Mouse (Mus musculus) lung, embryonic 16.5 days (tissue): ENCODE measurements around the gene Lexm. TPM values are rescaled to one million over a fixed set of nuclear protein-coding genes. Genes with fewer than 3 reads are reported as not detected.
A peak's percentile ranks its signal among the peaks of the same experiment; 100 is the strongest.

Experiments
- ATAC-seq: fragments of 200-750 bp; cut with Nextera tagmentation; 2 replicates; pipeline ENCODE4 v1.8.0; 2017; ENCODE audit warnings: low read depth, mild to moderate bottlenecking, moderate library complexity
- H3K27ac ChIP-seq: fragments of 300-500 bp; sonication (generic); 2 replicates; pipeline ENCODE4 v1.5.1; 2014; ENCODE audit warnings: mild to moderate bottlenecking, control low read depth, low read length
- H3K27me3 ChIP-seq: fragments of 300-500 bp; sonication (generic); 2 replicates; pipeline ENCODE4 v1.6.1; 2014; ENCODE audit warnings: low read depth, low read length, mixed read lengths; ENCODE audit not compliant: control insufficient read depth, insufficient read depth
- H3K36me3 ChIP-seq: fragments of 300-500 bp; sonication (generic); 2 replicates; pipeline ENCODE4 v1.6.1; 2014; ENCODE audit warnings: low read length; ENCODE audit not compliant: control insufficient read depth, insufficient read depth
- H3K4me1 ChIP-seq: fragments of 300-500 bp; sonication (generic); replicated peaks from 2 replicates; pipeline ENCODE4 v1.6.1; 2014; ENCODE audit warnings: low read length, mixed read lengths; ENCODE audit not compliant: control insufficient read depth, insufficient read depth
- H3K4me2 ChIP-seq: fragments of 300-500 bp; sonication (generic); 2 replicates; pipeline ENCODE4 v1.6.1; 2014; ENCODE audit warnings: low read depth, low read length, control low read depth
- H3K4me3 ChIP-seq: fragments of 300-500 bp; sonication (generic); 2 replicates; pipeline ENCODE4 v1.5.1; 2014; ENCODE audit warnings: mild to moderate bottlenecking, low read length, control low read depth
- H3K9ac ChIP-seq: fragments of 300-500 bp; sonication (generic); 2 replicates; pipeline ENCODE4 v1.6.1; 2014; ENCODE audit warnings: low read length, control low read depth
- H3K9me3 ChIP-seq: fragments of 300-500 bp; sonication (generic); 2 replicates; pipeline ENCODE4 v1.6.1; 2016; ENCODE audit warnings: low read length; ENCODE audit not compliant: control insufficient read depth
- WGBS: fragments of 180-500 bp; shearing (Covaris S2); extraction: QIAGEN DNeasy Blood & Tissue Kit; methylation state at CpG from one replicate; pipeline ENCODE4 v1.1.7; 2014; 5-methylcytosine and 5-hydroxymethylcytosine counted together
- polyA plus RNA-seq: library from polyadenylated mRNA; unstranded; fragments of >200 nt; fragmentation: Nextera tagmentation; extraction: Ambion mirVana; gene quantifications from 2 replicates; pipeline ENCODE4 v1.2.1, GENCODE M21; 2015

Lexm gene
- polyA plus RNA-seq, 1 experiment from 2014 or later, result not detected

GRCm38 (mm10) chr4:106581865-106582204, 35.2 kb downstream of the Lexm start:
- H3K9ac ChIP-seq, result no peak overlapping the region
- H3K27me3 ChIP-seq, result no peaks in the 10 kb centered on the region
- 0 out of 2 replicates have a peak, but pooled peaks have one; percentile 10 for ATAC-seq
- no peak overlapping the region for H3K4me2 ChIP-seq
- peaks cover 20% of the 10 kb centered on the region for H3K36me3 ChIP-seq
- no peaks in the 10 kb centered on the region for H3K9me3 ChIP-seq
- H3K27ac ChIP-seq, result no peak overlapping the region
- WGBS, result 71% methylated on average over 15 of the region's 15 CpGs
- no peak overlapping the region for H3K4me3 ChIP-seq
- peaks cover 9% of the 10 kb centered on the region; the same call in 1 of the 2 replicates for H3K4me1 ChIP-seq

- Histone ChIP-seq H3K27me3 (no peaks in the 10 kb centered on the region), H3K36me3 (peaks cover 18% of the 10 kb centered on the region), H3K4me3 (no peak overlapping the region), H3K27ac (no peak overlapping the region), H3K4me2 (no peak overlapping the region), H3K9me3 (no peaks in the 10 kb centered on the region), H3K4me1 (peaks cover 9% of the 10 kb centered on the region; the same call in 1 of the 2 replicates), H3K9ac (no peak overlapping the region)
- ATAC-seq, result no peak
- 65% methylated on average over 14 of the region's 14 CpGs for WGBS
Measured at GRCm38 (mm10) chr4:106581176-106581864, 35.7 kb downstream of the Lexm start.

- Histone ChIP-seq H3K36me3 (peaks cover 22% of the 10 kb centered on the region), H3K4me3 (no peak overlapping the region), H3K9ac (no peak overlapping the region), H3K9me3 (no peaks in the 10 kb centered on the region), H3K4me2 (no peak overlapping the region), H3K27ac (no peak overlapping the region), H3K27me3 (no peaks in the 10 kb centered on the region), H3K4me1 (peaks cover 9% of the 10 kb centered on the region; the same call in 1 of the 2 replicates)
- no peak for ATAC-seq
- 85% methylated on average over 7 of the region's 7 CpGs for WGBS
Measured at GRCm38 (mm10) chr4:106577511-106577910, 39.5 kb downstream of the Lexm start.

- Histone ChIP-seq H3K36me3 (peaks cover 29% of the 10 kb centered on the region), H3K9me3 (no peaks in the 10 kb centered on the region), H3K27ac (no peak overlapping the region), H3K4me3 (no peak overlapping the region), H3K9ac (no peak overlapping the region), H3K4me1 (no peaks in the 10 kb centered on the region), H3K27me3 (no peaks in the 10 kb centered on the region), H3K4me2 (no peak overlapping the region)
- no peak for ATAC-seq
- WGBS, result 70% methylated on average over 8 of the region's 8 CpGs
Measured at GRCm38 (mm10) chr4:106575022-106575421, 42.0 kb downstream of the Lexm start.

- Histone ChIP-seq H3K4me1 (no peaks in the 10 kb centered on the region), H3K9me3 (no peaks in the 10 kb centered on the region), H3K36me3 (peaks cover 28% of the 10 kb centered on the region), H3K4me3 (no peak overlapping the region), H3K27ac (no peak overlapping the region), H3K9ac (no peak overlapping the region), H3K27me3 (no peaks in the 10 kb centered on the region), H3K4me2 (no peak overlapping the region)
- WGBS, result 77% methylated on average over 11 of the region's 11 CpGs
- no peak for ATAC-seq
Measured at GRCm38 (mm10) chr4:106571081-106571724, 45.8 kb downstream of the Lexm start.

GRCm38 (mm10) chr4:106569680-106570079, 47.4 kb downstream of the Lexm start:
- Histone ChIP-seq H3K36me3 (peaks cover 34% of the 10 kb centered on the region), H3K4me3 (no peak overlapping the region), H3K4me1 (no peaks in the 10 kb centered on the region), H3K4me2 (no peak overlapping the region), H3K9me3 (no peaks in the 10 kb centered on the region), H3K9ac (no peak overlapping the region), H3K27ac (no peak overlapping the region), H3K27me3 (no peaks in the 10 kb centered on the region)
- no peak for ATAC-seq
- WGBS, result 89% methylated on average over 4 of the region's 4 CpGs

- WGBS, result 82% methylated on average over 11 of the region's 11 CpGs
- peaks cover 28% of the 10 kb centered on the region for H3K4me1 ChIP-seq
- H3K36me3 ChIP-seq, result peaks cover 12% of the 10 kb centered on the region; the same call in 1 of the 2 replicates
- no peaks in the 10 kb centered on the region for H3K9me3 ChIP-seq
- no peak overlapping the region for H3K9ac ChIP-seq
- H3K27me3 ChIP-seq, result no peaks in the 10 kb centered on the region
- H3K27ac ChIP-seq, result no peak overlapping the region
- no peak for ATAC-seq
- no peak overlapping the region for H3K4me3 ChIP-seq
- H3K4me2 ChIP-seq, result no peak overlapping the region
Measured at GRCm38 (mm10) chr4:106564161-106564560, 52.9 kb downstream of the Lexm start.

- no peak for ATAC-seq
- peak overlapping the region; percentile 66 for H3K4me3 ChIP-seq
Measured at GRCm38 (mm10) chr4:106562837-106563790, 53.9 kb downstream of the Lexm start.

GRCm38 (mm10) chr4:106562006-106562405, 55.0 kb downstream of the Lexm start:
- Histone ChIP-seq H3K27me3 (no peaks in the 10 kb centered on the region), H3K4me2 (peak overlapping the region; percentile 86), H3K4me1 (peaks cover 28% of the 10 kb centered on the region), H3K4me3 (peak overlapping the region; percentile 66), H3K9me3 (no peaks in the 10 kb centered on the region), H3K27ac (no peak overlapping the region), H3K36me3 (peaks cover 8% of the 10 kb centered on the region; the same call in 1 of the 2 replicates), H3K9ac (peak overlapping the region; percentile 67)
- WGBS, result 4% methylated on average over 6 of the region's 6 CpGs
- ATAC-seq, result no peak

More at GRCm38 (mm10) chr4:106562837-106563790, 53.9 kb downstream of the Lexm start:
- Histone ChIP-seq H3K4me2 (peak overlapping the region; percentile 86), H3K27ac (no peak overlapping the region), H3K4me1 (peaks cover 28% of the 10 kb centered on the region), H3K9me3 (no peaks in the 10 kb centered on the region), H3K9ac (peak overlapping the region; percentile 36), H3K36me3 (peaks cover 11% of the 10 kb centered on the region; the same call in 1 of the 2 replicates), H3K27me3 (no peaks in the 10 kb centered on the region)
- 38% methylated on average over 9 of the region's 9 CpGs for WGBS
